Mouse (Mus musculus) erythroblast, embryonic 14.5 days (primary cell): Measurements from ENCODE around the gene Vinac1. TPM values are rescaled to one million over a fixed set of nuclear protein-coding genes. Genes with fewer than 3 reads are reported as not detected.
"Not testable (repeated sequence)": the region's sequence is repeated elsewhere in the genome, so short reads cannot be mapped to it uniquely, and the experiment has no call there.

ENCODE experiments used
- H3K27me3 ChIP-seq: 2 replicates; pipeline ENCODE4 v1.6.1; 2012; ENCODE audit warnings: inconsistent platforms; ENCODE audit not compliant: control insufficient read depth
- H3K36me3 ChIP-seq: 2 replicates; pipeline ENCODE4 v1.6.1; 2012; ENCODE audit warnings: mild to moderate bottlenecking, inconsistent platforms; ENCODE audit not compliant: control insufficient read depth
- H3K4me1 ChIP-seq: 2 replicates; pipeline ENCODE4 v1.6.1; 2012; ENCODE audit warnings: inconsistent platforms; ENCODE audit not compliant: control insufficient read depth
- H3K4me3 ChIP-seq: replicated peaks from 2 replicates; pipeline ENCODE3; 2012; ENCODE audit warnings: moderate library complexity, mild to moderate bottlenecking, inconsistent platforms
- H3K9me3 ChIP-seq: 2 replicates; pipeline ENCODE4 v1.6.1; 2012; ENCODE audit warnings: low read length, inconsistent platforms, mixed read lengths; ENCODE audit not compliant: control insufficient read depth
- GATA1 ChIP-seq: IDR thresholded peaks from 2 replicates; pipeline ENCODE4 v1.6.1; 2012; ENCODE audit warnings: low read length, inconsistent platforms, mixed read lengths
- TAL1 ChIP-seq: IDR thresholded peaks from 3 replicates; pipeline ENCODE4 v1.6.1; 2012; ENCODE audit warnings: low read length, inconsistent platforms, mixed read lengths
- polyA plus RNA-seq: library from polyadenylated mRNA; stranded (reverse); fragments of >175 nt; gene quantifications from 2 replicates; pipeline ENCODE4 v1.2.3, GENCODE M21; 2012

Gene Vinac1
- polyA plus RNA-seq, 1 experiment, result not detected

DNA sequence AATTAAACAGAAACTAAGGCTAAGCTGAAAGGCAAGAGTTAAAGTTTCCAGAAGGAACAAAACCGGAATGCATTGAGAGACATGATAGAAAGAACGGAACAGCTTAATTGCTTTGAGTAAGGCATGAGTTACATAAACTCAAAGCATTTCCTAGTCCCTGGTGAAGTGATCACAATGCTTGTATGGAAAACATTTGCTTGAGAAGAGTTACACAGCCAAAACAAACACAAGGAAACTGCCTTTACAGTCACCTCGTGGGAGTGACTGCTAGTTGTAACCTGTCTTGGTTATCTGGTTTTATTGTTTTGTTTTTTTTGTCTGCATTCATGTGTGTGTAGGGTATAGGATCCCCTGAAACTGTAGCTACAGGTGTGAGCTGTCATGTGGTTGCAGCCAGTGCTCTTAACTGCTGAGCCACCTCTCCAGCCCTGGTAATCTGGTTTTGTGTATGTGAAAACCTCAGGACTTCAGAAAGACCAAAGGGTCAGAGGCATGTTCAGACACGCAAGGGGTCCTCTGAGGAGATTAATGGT is 4.5 kb upstream of the Vinac1 start:
- Histone ChIP-seq H3K36me3 (no peaks in the 10 kb centered on the region), H3K9me3 (peaks cover 6% of the 10 kb centered on the region), H3K4me1 (peaks cover 12% of the 10 kb centered on the region), H3K27me3 (peaks cover 5% of the 10 kb centered on the region), H3K4me3 (no peak overlapping the region)
- TF ChIP-seq GATA1 (no peak), TAL1 (no peak)

DNA sequence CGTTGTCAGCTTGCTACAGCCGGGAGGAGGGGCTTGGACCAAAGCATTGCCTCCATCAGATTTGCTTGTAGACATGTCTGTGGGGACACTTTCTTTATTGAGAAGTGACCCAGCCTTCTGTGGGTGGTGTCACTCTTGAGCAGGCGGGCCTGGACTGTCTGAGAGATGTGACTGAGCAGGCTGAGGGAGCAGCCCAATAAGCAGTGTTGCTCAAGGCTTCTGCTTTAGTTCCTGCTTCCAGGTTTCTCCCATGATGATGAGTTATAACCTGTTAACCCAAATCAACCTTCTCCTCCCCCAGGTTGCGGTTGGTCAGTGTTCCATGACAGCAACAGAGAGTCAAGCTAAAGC is 1.2 kb downstream of the Vinac1 start:
- Histone ChIP-seq H3K36me3 (no peaks in the 10 kb centered on the region), H3K27me3 (no peaks in the 10 kb centered on the region; the same call in none of the 2 replicates)

DNA sequence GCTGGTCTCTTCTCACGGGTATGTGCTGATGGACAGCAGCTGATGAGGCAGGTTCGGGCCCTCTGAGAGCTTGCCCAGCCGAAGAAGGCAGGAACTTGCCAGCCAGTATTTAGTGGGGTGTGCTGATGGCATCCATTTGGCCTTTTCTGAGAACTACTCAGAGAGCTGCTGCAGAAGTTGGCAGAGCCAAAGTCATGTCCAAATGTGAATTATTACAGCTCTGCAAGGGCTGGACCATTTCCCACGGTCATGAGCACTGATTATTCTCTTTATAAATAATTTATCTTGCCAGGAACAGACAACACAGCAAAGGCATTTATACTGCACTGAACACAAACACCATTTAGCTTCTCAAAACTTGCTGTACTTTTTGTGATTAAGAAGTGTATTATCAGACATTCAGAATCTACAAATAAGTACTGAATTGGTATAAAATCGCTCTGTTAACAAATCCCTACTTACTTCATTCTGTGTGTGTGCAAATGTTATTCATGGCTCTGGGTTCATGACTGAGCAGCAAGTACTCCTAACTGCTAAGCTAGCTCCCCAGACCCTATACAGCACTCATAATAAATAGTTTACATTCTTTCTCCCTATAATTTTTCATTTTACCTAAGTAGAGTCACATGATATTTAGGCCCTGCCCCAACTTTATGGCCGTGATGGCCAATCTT is 1.7 kb downstream of the Vinac1 start:
- Histone ChIP-seq H3K36me3 (no peaks in the 10 kb centered on the region), H3K4me1 (no peaks in the 10 kb centered on the region), H3K4me3 (no peak overlapping the region), H3K9me3 (no peaks in the 10 kb centered on the region), H3K27me3 (no peaks in the 10 kb centered on the region; the same call in none of the 2 replicates)
- no peak for TF ChIP-seq GATA1
- TF ChIP-seq TAL1, result no peak

More for the DNA sequence above, 1.2 kb downstream of the Vinac1 start:
- Histone ChIP-seq H3K4me3 (no peak overlapping the region), H3K4me1 (no peaks in the 10 kb centered on the region), H3K9me3 (no peaks in the 10 kb centered on the region)
- TF ChIP-seq TAL1 (no peak), GATA1 (no peak)

DNA sequence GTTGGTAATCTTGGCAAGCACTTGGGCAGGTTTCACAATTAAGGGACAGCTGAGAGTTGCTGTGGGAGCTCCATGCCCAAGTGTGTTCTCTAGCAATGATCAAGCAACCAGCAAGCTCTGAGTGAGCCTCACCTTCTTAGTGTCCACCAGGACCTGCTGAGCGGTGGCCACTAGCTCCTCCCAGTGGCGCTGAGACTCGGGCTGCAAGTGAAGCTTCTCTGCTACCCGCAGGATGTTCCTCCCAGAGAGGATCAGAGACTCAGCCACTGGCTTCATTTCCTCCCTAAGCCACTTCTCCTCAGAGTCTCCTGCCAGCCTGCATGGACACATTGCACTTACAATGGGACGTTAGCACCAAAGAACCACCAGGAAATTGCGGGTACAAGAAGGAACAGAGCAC is 7.4 kb downstream of the Vinac1 start:
- no peak for TF ChIP-seq TAL1
- Histone ChIP-seq H3K36me3 (no peaks in the 10 kb centered on the region), H3K9me3 (no peaks in the 10 kb centered on the region), H3K4me3 (no peak overlapping the region), H3K4me1 (peaks cover 5% of the 10 kb centered on the region; the same call in 1 of the 2 replicates), H3K27me3 (peaks cover 51% of the 10 kb centered on the region)

- no peak for TF ChIP-seq TAL1
- TF ChIP-seq GATA1, result no peak
- Histone ChIP-seq H3K27me3 (peaks cover 61% of the 10 kb centered on the region), H3K4me1 (peaks cover 5% of the 10 kb centered on the region; the same call in 1 of the 2 replicates), H3K9me3 (no peaks in the 10 kb centered on the region), H3K4me3 (no peak overlapping the region), H3K36me3 (no peaks in the 10 kb centered on the region)
Observed at GRCm38 (mm10) chr2:129038937-129039631, 8.9 kb downstream of the Vinac1 start.

GRCm38 (mm10) chr2:129038426-129038936 is 9.5 kb downstream of the Vinac1 start:
- TF ChIP-seq GATA1 (no peak), TAL1 (no peak)

DNA sequence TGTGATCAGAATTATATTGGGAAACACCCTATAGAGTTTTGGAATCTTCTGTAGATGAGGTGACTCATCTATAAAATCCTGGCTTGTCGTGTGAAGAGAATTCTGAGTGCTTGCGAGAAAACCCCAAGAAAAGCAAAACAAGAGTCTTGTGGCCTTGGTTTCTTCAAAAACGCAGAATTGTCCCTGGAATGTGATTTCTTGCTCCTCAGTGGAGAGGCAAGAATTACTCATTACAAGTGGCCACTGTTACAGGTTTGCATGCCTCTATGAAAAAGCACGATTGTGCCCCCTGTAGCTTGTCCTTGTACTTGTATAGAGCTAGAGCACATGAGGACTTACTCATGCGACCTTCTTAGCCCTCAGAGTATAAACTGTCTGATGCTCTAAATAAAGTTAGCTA is 12.6 kb downstream of the Vinac1 start:
- H3K27me3 ChIP-seq, result peaks cover 53% of the 10 kb centered on the region
- no peaks in the 10 kb centered on the region for H3K36me3 ChIP-seq
- peaks cover 10% of the 10 kb centered on the region; the same call in 1 of the 2 replicates for H3K4me1 ChIP-seq
- no peak for TF ChIP-seq GATA1
- TF ChIP-seq TAL1, result no peak
- no peaks in the 10 kb centered on the region for H3K9me3 ChIP-seq
- no peak overlapping the region for H3K4me3 ChIP-seq

More at GRCm38 (mm10) chr2:129038426-129038936, 9.5 kb downstream of the Vinac1 start:
- Histone ChIP-seq H3K4me3 (no peak overlapping the region), H3K36me3 (no peaks in the 10 kb centered on the region), H3K27me3 (peaks cover 61% of the 10 kb centered on the region), H3K9me3 (no peaks in the 10 kb centered on the region), H3K4me1 (peaks cover 9% of the 10 kb centered on the region; the same call in 1 of the 2 replicates)

DNA sequence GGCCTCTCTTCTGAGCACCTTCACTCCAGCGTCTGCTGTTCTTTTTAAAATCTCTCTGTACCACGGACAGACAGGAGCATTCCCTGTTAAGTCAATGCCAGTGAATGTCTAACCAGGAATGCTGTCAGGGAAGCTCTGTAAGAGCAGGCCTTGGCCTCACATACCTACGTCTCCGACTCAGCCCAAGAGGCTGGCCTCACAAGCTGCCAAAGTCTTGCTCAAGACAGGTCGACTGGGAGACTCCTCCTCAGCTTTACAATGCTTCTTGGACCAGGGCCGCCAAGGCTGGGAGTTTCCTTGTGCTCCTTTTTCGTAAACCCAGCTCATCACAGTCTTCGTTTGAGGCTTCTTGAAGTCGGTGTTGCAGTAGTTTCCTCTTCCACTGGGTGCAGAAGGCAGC is 23.2 kb downstream of the Vinac1 start:
- no peaks in the 10 kb centered on the region for H3K27me3 ChIP-seq
- H3K36me3 ChIP-seq, result no peaks in the 10 kb centered on the region
- H3K4me1 ChIP-seq, result no peaks in the 10 kb centered on the region
- no peaks in the 10 kb centered on the region for H3K9me3 ChIP-seq
- H3K4me3 ChIP-seq, result no peak overlapping the region
- TF ChIP-seq TAL1, result no peak
- no peak for TF ChIP-seq GATA1

GRCm38 (mm10) chr2:129020106-129020505 is 27.9 kb downstream of the Vinac1 start:
- no peak for TF ChIP-seq GATA1
- TF ChIP-seq TAL1, result no peak
- peaks cover 9% of the 10 kb centered on the region for H3K36me3 ChIP-seq
- H3K9me3 ChIP-seq, result no peaks in the 10 kb centered on the region
- no peak overlapping the region for H3K4me3 ChIP-seq
- H3K4me1 ChIP-seq, result no peaks in the 10 kb centered on the region
- H3K27me3 ChIP-seq, result no peaks in the 10 kb centered on the region

DNA sequence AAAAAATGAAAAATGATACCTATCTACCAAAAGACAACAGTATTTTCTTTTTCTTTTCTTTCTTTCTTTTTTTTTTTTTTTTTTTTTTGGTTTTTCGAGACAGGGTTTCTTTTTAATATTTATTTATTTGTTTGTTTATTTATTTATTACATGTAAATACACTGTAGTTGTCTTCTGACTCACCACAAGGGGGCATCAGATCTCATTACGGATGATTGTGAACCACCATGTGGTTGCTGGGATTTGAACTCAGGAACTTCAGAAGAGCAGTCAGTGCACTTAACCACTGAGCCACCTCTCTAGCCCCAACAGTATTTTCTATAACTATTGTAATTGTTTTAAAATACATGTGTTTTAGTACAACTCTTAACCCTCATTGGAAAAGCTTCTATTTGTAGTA is 39.1 kb downstream of the Vinac1 start:
- not testable (repeated sequence) for H3K27me3 ChIP-seq, H3K9me3 ChIP-seq, H3K4me3 ChIP-seq, H3K36me3 ChIP-seq
- H3K4me1 ChIP-seq, result peaks cover 21% of the 10 kb centered on the region
